Mouse (Mus musculus) regulatory T cell (primary cell): ENCODE results near the gene Nfatc2ip.

Experiments
- in situ Hi-C: fragments of 300-600 bp; cut with MboI, MseI; formaldehyde crosslinking; loops from one replicate; pipeline ENCODE4 v1.15.1; 2025; ENCODE audit warnings: high pct_unique_total_duplicates

Nfatc2ip gene

GRCm38 (mm10) chr7:126396298-126397119, at the start of gene Nfatc2ip:
Nfatc2ip (minus strand) TSS chr7:126396737.
- in situ Hi-C loops, result loop anchor here (5.0 kb wide), 1 partner anchor 76 kb away; no protein-coding TSS in a partner anchor

- in situ Hi-C loops, result no loop called here
These were observed 49.7 kb upstream of the Nfatc2ip start for GRCm38 (mm10) chr7:126446217-126446616.

GRCm38 (mm10) chr7:126445104-126445815, 48.7 kb upstream of the Nfatc2ip start:
- in situ Hi-C loops, result no loop called here

GRCm38 (mm10) chr7:126444536-126444935, 48.0 kb upstream of the Nfatc2ip start:
- in situ Hi-C loops, result no loop called here

- in situ Hi-C loops, result no loop called here
These were observed 47.5 kb upstream of the Nfatc2ip start for GRCm38 (mm10) chr7:126443997-126444396.

- in situ Hi-C loops, result no loop called here
These were observed 43.6 kb upstream of the Nfatc2ip start for GRCm38 (mm10) chr7:126440134-126440533.

GRCm38 (mm10) chr7:126436851-126437250, 40.3 kb upstream of the Nfatc2ip start:
- in situ Hi-C loops, result no loop called here

- in situ Hi-C loops, result no loop called here
These were observed 39.3 kb upstream of the Nfatc2ip start for GRCm38 (mm10) chr7:126435801-126436200.

- in situ Hi-C loops, result no loop called here
These were observed 38.2 kb upstream of the Nfatc2ip start for GRCm38 (mm10) chr7:126434726-126435125.

GRCm38 (mm10) chr7:126430167-126430566, 33.6 kb upstream of the Nfatc2ip start:
- in situ Hi-C loops, result no loop called here

GRCm38 (mm10) chr7:126429503-126429898, 33.0 kb upstream of the Nfatc2ip start:
- in situ Hi-C loops, result no loop called here

- in situ Hi-C loops, result no loop called here
These were observed 32.3 kb upstream of the Nfatc2ip start, which contains the start of gene Rabep2 for GRCm38 (mm10) chr7:126428631-126429502. Rabep2 (plus strand) TSS chr7:126428759.

GRCm38 (mm10) chr7:126428154-126428553, 31.6 kb upstream of the Nfatc2ip start:
- in situ Hi-C loops, result no loop called here

- in situ Hi-C loops, result no loop called here
These were observed 30.9 kb upstream of the Nfatc2ip start for GRCm38 (mm10) chr7:126427323-126427860.

- in situ Hi-C loops, result no loop called here
These were observed 27.6 kb upstream of the Nfatc2ip start for GRCm38 (mm10) chr7:126424161-126424560.

- in situ Hi-C loops, result no loop called here
These were observed 25.2 kb upstream of the Nfatc2ip start for GRCm38 (mm10) chr7:126421756-126422155.

- in situ Hi-C loops, result no loop called here
These were observed 22.0 kb upstream of the Nfatc2ip start for GRCm38 (mm10) chr7:126418496-126418895.

- in situ Hi-C loops, result no loop called here
These were observed 21.1 kb upstream of the Nfatc2ip start for GRCm38 (mm10) chr7:126417606-126418005.

- in situ Hi-C loops, result no loop called here
These were observed 20.5 kb upstream of the Nfatc2ip start for GRCm38 (mm10) chr7:126417045-126417444.

- in situ Hi-C loops, result no loop called here
These were observed 20.1 kb upstream of the Nfatc2ip start for GRCm38 (mm10) chr7:126416615-126417014.

- in situ Hi-C loops, result no loop called here
These were observed 18.2 kb upstream of the Nfatc2ip start, which contains the start of gene Cd19 for GRCm38 (mm10) chr7:126414725-126415124. Cd19 (minus strand) TSS chr7:126414889.
